Mouse (Mus musculus): Measurements from ENCODE around the gene Man2a2. TPM values are rescaled to one million over a fixed set of nuclear protein-coding genes. Genes with fewer than 3 reads are reported as not detected.
"Not testable (repeated sequence)": the region's sequence is repeated elsewhere in the genome, so short reads cannot be mapped to it uniquely, and the experiment has no call there.

The Man2a2 gene
- total RNA-seq, 2 experiments from 2014 or later = 68.8 to 69.3 TPM

DNA sequence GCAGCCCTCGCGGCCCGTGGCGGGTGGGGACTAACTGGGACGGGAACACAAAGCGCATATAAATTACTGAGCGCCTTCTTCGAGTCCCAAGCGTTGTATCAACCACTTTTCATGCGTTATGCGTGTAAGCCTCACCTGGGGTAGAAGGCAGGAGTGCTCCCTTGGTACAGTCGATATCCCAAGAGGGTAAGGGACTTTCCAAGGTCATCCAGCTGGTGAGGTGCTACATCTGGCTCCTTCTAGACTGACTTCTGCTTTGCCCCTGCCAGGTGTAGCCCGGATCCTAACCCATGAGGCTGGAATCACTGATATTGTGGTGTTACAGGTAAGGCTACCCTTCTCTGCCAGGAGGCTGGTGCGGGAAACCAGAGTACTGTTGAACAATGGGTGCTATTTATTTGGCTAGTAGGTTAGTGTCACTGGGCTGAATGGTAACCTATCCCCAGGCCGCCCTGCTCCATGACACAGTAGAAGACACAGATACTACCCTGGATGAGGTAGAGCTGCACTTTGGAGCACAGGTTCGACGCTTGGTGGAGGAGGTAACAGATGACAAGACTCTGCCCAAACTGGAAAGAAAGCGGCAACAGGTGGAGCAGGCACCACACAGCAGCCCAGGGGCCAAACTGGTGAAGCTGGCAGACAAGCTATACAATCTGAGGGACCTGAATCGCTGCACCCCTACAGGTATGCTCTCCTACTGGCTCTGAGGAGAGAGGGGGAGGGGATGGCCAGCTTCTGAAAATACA is 27.7 kb downstream of the Man2a2 start:
- DNase-seq = no peak
- intact Hi-C loops (cut with DNase I) = no loop called here

DNA sequence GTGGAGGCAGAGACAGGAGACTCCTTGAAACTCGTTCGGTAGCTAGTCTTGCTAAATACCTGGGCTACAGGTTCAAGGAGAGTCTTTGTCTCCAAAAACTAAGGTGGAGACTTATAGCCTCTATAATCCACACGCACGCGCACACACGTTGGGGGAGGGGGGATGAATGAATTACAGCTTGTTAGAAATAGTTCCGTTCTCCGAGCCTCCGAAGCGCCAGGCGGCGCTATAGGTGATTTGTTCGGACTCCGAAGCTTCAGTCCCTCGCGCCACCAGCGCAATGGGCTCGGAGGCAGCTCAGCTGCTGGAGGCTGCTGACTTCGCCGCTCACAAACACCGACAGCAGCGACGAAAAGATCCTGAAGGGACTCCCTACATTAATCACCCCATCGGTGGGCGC is 28.3 kb downstream of the Man2a2 start, which contains the start of gene Hddc3:
TSS of gene Hddc3 (plus strand) at position 247 of the 400 bp plus-strand sequence.
- peak; percentile 94 to 97 for DNase-seq
- intact Hi-C loops (cut with DNase I) = no loop called here

GRCm38 (mm10) chr7:80341793-80342192 is 29.4 kb downstream of the Man2a2 start:
- no peak for DNase-seq
- intact Hi-C loops (cut with DNase I) = loop anchor here (2.0 kb wide), 2 partner anchors 29 to 243 kb away; partner anchors contain the start of gene Man2a2

GRCm38 (mm10) chr7:80340793-80341192 is 30.4 kb downstream of the Man2a2 start, which contains the start of gene Unc45a:
Gene Unc45a (minus strand): TSS chr7:80341005.
- peak; percentile 70 to 75 for DNase-seq
- intact Hi-C loops (cut with DNase I) = loop anchor here (2.0 kb wide), 2 partner anchors 30 to 244 kb away; partner anchors contain the start of gene Man2a2

DNA sequence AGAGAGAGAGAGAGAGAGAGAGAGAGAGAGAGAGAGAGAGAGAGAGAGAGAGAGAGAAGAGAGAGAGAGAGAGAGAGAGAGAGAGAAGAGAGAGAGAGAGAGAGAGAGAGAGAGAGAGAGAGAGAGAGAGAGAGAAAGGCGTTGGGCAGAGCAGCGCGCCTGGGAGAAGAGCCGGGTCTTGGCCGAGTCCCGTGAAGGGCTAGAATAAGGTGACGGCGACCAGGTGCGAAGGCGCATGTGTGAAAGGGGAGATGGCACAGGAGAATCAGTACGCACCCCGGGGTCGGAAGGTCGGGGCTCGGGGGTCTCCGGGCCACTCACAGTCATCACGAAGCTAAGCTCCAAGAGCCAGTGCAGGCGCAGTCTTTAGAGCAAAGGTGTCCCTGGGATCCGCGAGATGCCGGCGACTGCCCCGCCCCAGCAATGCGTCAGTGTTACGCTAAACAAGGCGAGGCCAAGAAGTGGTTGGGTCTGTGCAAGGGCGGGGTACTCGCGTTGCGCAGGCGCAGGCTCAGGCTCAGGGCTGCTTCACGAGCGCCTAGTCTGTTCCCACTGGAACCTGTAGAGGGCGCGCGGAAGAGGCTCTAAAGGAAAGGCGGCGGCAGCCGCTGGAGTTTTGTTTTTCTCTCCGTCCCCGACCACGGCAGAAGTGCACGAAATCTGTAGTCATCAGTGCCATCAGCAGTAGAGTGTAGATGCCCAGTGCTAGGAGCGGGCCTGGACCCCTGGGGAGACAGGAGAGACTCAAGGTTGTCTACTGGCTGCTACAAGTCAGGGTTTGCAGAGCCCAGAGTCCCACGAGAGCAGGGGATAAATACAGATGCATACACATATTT is 31.2 kb downstream of the Man2a2 start:
- DNase-seq = peak; percentile 99
- intact Hi-C loops (cut with DNase I) = loop anchor here (2.0 kb wide), 2 partner anchors 31 to 245 kb away; partner anchors contain the start of gene Man2a2

GRCm38 (mm10) chr7:80339371-80339770 is 31.8 kb downstream of the Man2a2 start:
- intact Hi-C loops (cut with DNase I) = no loop called here

DNA sequence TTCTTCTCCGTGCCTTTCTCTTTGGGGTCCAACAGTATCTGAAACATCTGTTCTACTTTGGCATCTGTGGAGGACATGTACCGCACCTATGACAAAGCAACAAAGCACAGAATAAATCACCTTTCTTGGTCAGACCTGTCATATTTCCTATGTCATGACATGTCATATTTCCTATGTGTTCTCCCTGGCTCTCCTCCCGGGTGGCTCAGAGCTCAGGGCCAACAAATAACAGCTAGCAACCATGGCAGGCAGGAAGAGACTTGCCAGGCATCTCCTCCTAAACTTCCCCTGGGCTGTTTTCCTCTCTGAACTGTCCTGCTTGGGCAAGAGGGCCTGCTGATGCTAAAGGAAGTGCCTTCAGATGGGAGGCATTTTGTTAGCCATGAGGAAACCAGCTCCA is 34.2 kb downstream of the Man2a2 start:
- no peak for DNase-seq
- intact Hi-C loops (cut with DNase I) = no loop called here

More at GRCm38 (mm10) chr7:80339371-80339770, 31.8 kb downstream of the Man2a2 start:
- DNase-seq = peak; percentile 35 to 38

DNA sequence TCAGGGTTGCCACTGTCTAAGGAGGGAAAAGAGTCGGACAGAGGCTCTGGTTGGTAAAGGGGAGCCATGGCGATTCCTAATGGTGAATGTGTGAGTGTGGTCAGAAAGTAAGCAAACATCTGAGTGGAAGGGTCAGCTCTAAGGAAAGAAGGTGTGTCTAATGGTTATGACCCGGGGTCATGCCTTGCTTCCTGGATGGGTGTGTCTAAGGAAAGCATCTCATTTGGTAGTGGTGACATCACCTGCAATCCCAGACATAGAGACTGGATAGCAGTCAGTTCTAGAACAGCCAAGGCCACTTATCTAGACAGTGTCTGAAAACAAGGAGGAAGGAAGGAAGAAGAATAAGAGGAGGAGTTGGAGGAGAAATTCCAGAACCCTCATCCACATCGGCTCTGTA is 36.3 kb downstream of the Man2a2 start:
- intact Hi-C loops (cut with DNase I) = no loop called here
- DNase-seq = no peak

DNA sequence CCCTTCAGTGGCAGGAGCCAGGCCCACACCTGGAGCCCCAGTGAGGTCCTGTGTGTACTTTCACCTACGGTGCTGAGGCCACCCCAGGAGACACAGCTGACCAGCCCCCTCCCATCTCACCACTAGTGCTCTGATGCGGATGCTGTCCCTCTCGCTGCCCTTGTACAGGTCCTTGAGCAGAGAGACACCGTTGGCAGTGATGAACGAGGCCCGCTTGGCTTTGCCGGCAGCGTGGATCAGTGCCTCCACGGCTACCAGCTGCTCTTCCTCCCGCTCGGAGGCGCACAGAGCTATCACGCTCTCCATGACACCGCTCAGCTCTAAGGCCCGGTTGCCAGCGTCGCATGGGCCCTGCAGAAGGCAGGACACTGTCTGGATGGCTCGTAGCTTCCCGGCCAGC is 39.7 kb downstream of the Man2a2 start:
- intact Hi-C loops (cut with DNase I) = no loop called here
- no peak for DNase-seq

DNA sequence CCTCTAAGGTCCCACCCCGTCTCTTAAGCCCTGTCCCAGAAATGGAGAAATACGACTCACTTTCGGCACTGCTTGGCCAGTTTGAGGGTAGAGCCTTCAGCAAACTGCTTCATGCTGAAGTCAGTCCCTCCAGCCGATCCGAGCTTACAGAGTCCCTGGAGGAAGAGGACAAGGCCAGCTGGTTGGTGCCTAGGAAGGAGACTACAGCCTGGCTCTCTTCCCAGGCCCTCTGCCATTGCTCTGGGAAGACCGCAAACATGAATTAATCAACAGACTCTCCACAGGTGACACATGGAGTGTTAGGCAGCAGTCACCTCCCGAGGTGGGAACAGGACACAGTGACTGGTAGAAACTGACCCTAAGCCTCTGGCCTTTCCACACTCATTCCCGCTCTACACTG is 40.9 kb downstream of the Man2a2 start:
- no peak for DNase-seq
- intact Hi-C loops (cut with DNase I) = no loop called here

GRCm38 (mm10) chr7:80326076-80326475 is 45.1 kb downstream of the Man2a2 start:
- DNase-seq = no peak
- intact Hi-C loops (cut with DNase I) = no loop called here

DNA sequence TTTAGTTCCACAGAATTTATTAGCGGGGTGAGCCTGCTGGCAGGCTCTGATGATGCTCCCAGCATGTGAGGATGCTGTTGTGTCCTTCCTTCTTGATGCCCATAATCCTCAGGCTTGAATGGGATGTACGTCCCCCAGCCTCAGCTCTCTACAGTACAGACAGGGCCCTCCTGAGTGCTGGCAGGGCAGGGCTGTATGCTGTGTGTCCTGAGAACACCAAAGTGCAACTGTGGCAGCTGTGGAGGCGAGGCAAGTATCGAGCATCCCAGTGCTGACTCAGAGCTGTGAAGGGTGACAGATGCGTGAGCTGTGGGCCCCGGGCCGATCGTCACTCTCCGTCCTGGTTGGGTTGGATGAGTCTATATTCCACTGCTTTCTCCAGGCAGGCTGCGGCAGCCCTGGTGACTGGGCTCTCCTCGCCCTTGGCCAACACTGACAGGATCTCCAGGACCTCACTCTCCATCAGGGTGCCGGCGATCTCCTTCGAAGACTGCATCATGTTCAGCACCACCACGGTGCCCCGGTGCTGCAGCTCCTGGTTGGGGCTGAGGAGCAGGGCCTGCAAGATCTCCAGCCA is 45.8 kb downstream of the Man2a2 start:
- no peak for DNase-seq
- intact Hi-C loops (cut with DNase I) = loop anchor here (2.0 kb wide), 1 partner anchor 31 kb away; the partner anchor contains the start of gene Prc1

DNA sequence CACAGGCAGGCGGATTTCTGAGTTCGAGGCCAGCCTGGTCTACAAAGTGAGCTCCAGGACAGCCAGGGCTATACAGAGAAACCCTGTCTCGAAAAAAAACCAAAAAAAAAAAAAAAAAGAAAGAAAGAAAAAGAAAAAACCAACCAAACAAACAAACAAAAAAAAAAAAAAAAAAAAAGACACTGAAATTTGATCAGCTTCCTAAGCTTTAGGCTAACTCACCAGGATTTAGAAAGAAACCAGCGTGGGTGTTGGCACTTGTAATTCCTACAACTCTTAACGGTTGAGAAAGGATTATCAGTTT is 46.4 kb downstream of the Man2a2 start:
- DNase-seq = not testable (repeated sequence)
- intact Hi-C loops (cut with DNase I) = loop anchor here (2.0 kb wide), 1 partner anchor 30 kb away; the partner anchor contains the start of gene Prc1

GRCm38 (mm10) chr7:80324043-80324815 is 46.9 kb downstream of the Man2a2 start, which contains the start of gene Rccd1:
Gene Rccd1 (minus strand): TSS chr7:80324454.
- peak; percentile 93 to 95 for DNase-seq
- intact Hi-C loops (cut with DNase I) = loop anchor here (2.0 kb wide), 1 partner anchor 29 kb away; the partner anchor contains the start of gene Prc1

GRCm38 (mm10) chr7:80323336-80323735 is 47.8 kb downstream of the Man2a2 start:
- intact Hi-C loops (cut with DNase I) = no loop called here
- DNase-seq = no peak

DNA sequence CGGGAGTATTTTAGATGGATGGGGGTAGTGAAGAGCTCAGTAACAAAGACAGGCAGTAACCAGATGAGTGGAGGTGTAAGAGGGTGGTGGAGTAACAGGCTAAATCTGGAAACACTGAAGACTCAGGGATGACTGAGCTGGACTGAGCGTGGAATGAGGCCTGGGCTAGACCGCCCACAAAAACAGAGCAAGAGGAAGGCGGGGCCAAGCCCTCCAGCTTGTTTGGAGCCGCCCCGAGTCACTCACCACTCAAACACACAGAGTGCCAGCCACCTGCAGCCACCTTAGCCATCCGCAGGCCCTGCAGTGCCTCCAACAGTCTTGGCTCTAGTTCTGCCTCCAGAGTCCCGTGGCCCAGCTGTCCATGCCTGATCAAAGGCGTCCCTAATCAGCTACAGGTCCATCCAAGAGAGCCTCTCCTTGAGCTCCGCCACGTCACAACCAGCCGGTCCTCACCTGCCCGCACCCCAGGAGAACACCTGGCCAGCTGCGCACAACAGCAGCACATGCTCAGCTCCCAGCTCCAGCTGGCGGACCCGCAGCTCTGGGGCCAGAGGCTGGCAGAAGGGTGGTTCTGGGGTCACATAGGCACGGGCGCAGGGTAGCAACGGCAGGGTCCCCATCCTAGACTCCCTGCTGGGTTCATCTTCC is 51.2 kb downstream of the Man2a2 start:
- no peak for DNase-seq
- intact Hi-C loops (cut with DNase I) = no loop called here

DNA sequence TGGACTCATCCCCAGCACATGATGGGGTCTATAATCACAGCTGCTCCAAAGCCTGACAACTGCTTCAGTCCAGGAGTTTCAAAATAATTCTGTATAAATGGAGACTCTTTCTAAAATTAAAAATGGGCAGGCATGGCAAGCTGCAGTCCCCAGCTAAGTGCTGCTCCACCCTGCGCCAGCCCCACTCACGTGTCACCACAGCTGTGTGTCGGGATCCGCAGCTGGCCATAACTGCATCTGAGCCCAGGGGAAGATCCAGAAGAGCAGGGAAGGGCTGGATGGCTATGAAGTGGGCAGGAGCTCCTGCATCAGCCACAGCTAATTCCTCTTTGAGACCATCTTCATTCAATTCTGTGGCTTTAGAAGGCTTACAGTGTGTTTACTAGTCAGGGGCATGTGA is 52.5 kb downstream of the Man2a2 start:
- no peak for DNase-seq
- intact Hi-C loops (cut with DNase I) = no loop called here

GRCm38 (mm10) chr7:80317439-80318115 is 53.6 kb downstream of the Man2a2 start:
- intact Hi-C loops (cut with DNase I) = no loop called here
- no peak for DNase-seq

DNA sequence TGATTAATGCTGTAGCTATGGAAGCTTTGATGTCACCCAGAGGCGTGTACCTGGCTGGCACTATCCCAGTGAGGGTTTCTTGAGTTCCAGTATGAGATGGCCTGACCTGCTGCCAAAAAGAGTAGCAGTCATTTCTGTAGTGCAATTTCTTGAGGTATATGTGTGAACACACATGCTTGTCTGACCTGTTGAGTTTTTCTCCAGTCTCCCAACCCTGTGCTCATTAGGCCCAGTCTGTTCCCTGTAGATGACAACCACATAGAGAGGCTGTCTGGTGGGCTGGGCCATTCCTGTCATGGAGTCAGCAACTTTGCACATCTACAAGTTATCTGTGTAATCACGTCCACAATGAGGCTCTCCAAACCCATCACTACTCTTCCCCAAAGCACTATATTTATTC is 55.4 kb downstream of the Man2a2 start:
- no peak for DNase-seq
- intact Hi-C loops (cut with DNase I) = no loop called here
